Mouse (Mus musculus): Measurements from ENCODE around the gene Ppara. TPM values are rescaled to one million over a fixed set of nuclear protein-coding genes. Genes with fewer than 3 reads are reported as not detected.

Gene Ppara
- total RNA-seq, 2 experiments from 2014 or later = 21.9 to 22.2 TPM

DNA sequence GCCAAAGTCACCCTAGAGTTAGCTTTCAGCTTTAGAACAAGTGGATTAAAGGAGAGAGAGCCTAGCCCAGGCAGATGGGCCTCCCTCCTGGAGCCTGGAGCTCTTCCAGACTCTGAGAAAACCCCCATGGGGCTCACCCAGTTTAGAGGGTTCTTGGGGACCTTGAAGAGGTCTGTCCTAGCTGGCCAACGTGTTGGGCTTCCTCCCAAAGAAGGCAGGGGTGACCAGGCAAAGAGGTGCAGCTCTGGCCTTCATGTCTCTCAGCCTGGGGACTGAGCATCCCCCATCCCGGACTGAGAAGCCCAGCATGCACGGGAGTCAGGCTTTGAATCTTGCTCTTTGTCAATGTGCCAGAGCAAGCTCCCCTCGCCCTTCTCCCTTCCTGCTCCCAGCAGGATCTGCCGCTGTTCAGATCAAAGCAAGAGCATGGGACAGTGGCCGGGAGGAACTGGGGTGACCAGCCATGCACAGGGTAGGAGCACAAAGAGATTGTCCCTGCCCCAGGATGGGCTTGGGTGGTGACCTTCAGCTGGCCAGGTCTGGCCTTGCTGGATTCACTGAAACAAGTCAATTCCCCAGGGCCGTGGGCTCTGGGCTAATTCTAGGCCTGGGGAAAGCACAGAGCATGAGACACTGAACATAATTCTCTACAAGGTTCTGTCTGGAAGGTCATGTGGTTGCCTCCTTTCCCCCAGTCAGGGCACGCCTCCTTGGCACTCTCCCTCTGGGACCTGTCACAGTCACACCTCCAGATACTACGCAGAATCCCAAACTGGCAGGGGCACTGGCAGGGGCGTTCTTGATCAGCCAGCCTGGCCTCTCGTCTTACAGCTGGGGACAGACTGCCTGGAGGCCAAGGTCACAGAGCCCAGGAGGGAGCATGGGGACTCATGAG lies 10.3 kb upstream of the Ppara start:
- DNase-seq (ENCODE audit: low spot score) = peak; percentile 54

DNA sequence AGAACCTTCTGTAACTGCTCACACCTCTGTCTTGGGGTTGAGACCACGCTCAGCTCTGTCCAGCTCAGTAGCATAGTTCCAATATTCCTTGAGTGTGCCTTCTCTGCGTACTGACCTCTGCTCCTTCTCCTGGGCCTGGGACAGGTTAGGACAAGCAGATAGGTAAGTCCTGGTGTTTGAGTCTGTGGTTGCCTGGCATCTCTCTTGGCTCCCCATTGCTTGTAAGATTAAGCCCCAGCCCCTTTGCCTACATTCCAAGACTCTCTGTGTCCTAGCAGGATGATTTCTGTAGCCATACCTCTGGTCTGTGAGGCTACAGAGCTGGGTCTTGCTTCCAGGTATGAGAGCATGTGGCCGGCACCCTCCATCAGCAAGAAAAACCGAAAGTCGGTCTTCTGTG lies 6.6 kb upstream of the Ppara start:
- DNase-seq (ENCODE audit: low spot score) = no peak

GRCm38 (mm10) chr15:85729256-85729655 lies 5.5 kb upstream of the Ppara start:
- DNase-seq (ENCODE audit: low spot score) = no peak

- DNase-seq (ENCODE audit: low spot score) = no peak
Observed at GRCm38 (mm10) chr15:85730027-85730426, 4.8 kb upstream of the Ppara start.

DNA sequence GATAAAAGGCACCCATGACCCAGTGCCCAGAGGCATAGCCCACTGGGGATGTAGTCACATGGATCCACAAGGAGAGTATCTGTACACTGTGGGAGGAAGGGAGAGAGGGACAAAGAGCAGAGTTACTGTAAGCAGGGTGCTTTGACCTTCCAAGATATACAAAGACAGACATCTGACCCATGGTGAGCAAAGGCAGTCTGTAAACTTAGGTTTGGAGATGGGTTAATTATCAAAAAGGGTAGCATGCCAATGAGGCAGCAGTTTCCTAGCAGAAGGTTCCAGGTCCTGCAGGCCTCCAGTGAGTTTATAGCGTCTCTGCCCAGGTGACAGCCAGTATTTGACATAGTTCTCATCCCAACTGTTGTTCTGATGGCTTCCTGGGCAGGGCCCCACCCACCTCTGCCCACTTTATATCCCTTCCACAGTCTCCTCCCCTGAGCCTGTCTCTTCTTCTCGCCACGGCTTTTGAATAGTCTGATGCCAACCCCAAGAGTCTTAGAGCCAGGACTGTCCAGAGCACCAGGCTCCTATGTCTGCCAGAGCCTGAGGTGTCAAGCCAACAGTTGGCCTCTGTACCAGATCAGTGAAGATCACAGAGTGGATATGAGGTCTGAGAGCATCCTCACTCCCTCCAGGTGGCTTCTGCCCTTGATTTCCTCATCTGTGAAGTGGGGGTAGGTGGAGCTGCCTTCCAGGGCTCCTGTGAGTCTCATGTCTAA lies 2.7 kb upstream of the Ppara start:
- DNase-seq (ENCODE audit: low spot score) = no peak

- no peak for DNase-seq (ENCODE audit: low spot score)
Observed at GRCm38 (mm10) chr15:85732604-85732968, 2.2 kb upstream of the Ppara start.

GRCm38 (mm10) chr15:85733686-85734085 lies 1.1 kb upstream of the Ppara start:
- no peak for DNase-seq (ENCODE audit: low spot score)

DNA sequence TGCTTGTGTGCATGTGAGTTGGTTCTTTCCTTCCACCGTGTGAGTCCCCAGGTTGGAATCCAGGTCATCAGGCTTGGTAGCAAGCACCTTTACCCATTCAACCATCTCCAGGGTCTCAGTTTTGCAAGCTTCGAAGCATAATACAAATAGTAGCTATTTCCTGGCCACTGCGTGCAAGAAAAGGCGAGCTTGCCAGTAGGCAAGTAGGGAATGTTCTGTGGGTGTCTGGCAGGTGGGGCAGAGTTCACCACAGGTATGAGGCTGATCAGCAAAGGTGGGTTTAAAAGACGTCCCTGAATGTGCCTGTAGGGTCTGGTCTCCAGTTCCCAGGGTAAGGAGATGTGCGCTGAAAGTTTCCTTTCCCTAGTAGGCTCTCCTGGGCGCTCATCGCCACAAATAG lies 635 bp upstream of the Ppara start:
- DNase-seq (ENCODE audit: low spot score) = no peak

DNA sequence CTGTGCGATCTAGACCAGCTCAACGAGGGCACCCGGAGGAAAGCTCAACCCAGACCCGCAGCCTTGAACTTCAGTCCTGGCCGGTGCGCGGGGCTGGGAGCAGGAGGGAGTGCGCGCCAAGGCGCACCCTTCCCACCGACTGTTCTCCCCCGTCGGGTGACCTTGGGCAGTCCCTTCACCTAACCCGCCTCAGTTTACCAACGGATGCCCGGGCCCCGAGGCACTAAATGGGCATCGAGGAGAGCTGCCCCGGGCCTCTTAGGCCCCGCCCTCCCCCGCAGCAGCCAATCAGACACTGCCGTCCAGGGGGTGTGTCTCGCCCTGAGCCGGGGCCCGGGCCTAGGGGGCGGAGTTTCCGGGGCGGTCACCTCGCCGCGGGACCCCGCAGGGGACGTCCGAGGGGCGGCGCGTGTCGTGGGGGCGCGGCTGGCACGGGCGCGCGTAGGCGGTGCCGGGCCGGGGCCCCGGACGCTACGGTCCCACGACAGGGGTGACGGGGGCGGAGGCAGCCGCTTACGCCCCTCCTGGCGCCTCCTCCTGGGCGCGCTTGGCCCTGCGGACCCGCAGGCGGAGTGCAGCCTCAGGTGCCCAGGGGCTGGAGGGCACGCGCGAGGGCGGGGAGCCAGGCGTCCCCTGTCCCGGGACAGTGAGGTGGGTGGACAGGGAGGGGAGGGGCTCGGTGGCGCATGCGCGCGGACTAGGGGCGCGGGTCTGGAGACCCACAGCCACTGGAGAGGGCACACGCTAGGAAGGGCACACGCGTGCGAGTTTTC lies 466 bp downstream of the Ppara start:
- peak; percentile 95 for DNase-seq (ENCODE audit: low spot score)

DNA sequence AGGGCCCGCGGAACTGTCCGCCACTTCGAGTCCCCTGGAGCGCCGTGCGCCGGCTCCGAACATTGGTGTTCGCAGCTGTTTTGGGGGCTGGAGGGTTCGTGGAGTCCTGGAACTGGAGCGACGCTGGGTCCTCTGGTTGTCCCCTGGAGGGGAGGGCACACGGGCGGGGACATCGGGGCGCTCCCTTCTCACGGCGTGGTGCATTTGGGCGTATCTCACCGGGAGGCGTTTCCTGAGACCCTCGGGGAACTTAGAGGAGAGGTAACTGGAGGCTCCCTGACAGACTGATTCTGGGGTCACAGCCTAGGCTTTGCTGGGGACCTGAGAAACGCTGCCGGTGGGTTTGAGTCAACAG lies 1.0 kb downstream of the Ppara start:
- no peak for DNase-seq (ENCODE audit: low spot score)

- no peak for DNase-seq (ENCODE audit: low spot score)
Observed at GRCm38 (mm10) chr15:85736506-85736905, 1.7 kb downstream of the Ppara start.

GRCm38 (mm10) chr15:85738416-85738815 lies 3.6 kb downstream of the Ppara start:
- DNase-seq (ENCODE audit: low spot score) = no peak

DNA sequence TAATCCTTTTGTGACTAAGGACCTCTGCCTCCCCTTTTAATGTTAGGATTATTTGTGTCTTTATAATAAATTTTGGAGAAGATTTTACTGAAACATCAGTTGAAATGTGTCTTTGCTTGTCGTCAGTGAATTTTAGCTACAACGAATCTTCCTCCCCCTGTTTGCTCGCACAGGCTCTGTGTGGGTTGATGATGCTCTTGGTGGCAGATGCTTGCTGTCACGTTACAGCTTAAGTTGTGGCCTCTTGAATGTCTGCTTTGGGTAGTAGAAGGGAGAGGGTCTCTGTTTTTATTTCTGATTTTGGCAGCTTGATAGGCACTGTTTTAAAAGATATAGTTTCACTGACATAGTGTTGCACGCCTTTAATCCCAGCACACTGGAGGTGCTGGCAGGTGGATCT lies 4.2 kb downstream of the Ppara start:
- no peak for DNase-seq (ENCODE audit: low spot score)

DNA sequence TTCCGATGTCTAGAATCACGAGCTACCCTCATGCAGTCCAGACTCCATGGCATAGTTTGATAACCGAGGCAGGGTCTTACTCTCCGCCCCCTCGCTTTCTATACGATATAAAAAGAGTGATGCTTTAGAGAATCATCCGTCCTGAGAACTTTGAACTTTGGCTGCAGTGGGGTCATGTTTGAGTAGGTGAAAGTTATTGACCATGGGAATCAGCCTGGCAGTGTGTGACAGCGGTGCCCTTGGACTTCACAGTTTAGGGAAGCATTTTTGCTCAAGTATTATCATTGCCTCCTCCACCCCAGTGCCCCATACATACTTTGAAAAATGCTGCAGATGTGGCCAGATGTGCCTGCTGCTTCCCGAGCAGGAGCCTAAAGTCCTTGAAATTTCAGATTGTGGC lies 7.8 kb downstream of the Ppara start:
- DNase-seq (ENCODE audit: low spot score) = no peak

DNA sequence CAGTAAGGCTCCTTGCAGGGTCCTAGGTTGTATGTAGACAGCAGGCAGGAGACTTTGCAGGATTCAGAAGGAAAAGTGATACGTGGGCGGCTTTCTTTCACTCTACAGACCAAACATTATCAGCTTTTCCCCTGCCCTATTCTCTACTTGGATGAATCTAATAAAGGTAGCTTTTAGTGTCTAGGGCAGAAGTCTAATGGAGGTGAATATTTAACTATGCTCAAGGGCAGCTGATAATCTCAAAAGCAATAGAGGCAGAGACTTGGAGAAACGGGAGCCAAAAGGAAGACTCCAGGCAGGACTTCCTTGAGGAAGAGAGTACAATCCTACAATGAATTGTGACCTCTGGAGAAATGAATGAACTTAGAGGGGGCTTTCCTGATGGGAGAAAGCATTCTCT lies 9.2 kb downstream of the Ppara start:
- no peak for DNase-seq (ENCODE audit: low spot score)

DNA sequence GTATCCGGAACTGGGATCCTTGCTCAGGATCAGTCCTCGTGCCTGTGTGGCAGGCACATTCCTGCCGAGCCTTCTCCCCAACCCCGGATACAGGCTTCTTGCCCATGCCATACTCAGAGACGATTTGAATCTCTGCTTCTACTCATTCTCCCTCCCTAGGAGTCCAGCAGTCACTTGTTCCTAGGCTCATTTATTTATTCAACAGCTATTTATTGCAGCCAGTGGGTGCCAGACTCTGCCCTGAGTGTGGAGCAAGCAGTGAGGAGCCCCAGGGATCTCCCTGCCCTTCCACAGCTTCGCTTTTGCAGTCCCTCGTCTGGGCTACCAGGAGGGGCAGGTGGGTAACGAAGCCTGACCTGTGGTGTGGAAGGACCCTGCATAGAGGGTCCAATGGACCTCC lies 11.4 kb downstream of the Ppara start:
- DNase-seq (ENCODE audit: low spot score) = no peak

GRCm38 (mm10) chr15:85746671-85747070 lies 11.9 kb downstream of the Ppara start:
- DNase-seq (ENCODE audit: low spot score) = no peak

GRCm38 (mm10) chr15:85747951-85748350 lies 13.2 kb downstream of the Ppara start:
- DNase-seq (ENCODE audit: low spot score) = no peak

DNA sequence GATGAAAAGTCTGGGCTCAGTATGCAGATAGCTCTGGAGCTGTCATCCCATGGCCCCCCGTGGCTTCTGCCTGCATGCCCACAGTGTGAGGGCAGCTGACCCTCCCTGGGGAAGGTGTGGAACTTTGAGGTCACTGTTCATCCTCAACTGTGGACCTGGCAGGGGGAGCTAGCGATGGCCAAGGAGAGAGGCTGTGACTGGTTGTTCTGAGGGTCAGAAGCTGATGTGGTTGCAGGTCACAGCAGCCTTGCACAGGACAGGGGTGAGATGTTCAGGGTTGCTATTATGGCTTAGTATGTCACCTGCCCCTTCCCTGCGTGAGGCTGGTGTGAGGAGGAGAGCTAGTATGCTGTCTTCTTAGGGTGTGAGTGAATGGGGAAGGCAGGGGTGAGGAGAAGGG lies 13.7 kb downstream of the Ppara start:
- no peak for DNase-seq (ENCODE audit: low spot score)

DNA sequence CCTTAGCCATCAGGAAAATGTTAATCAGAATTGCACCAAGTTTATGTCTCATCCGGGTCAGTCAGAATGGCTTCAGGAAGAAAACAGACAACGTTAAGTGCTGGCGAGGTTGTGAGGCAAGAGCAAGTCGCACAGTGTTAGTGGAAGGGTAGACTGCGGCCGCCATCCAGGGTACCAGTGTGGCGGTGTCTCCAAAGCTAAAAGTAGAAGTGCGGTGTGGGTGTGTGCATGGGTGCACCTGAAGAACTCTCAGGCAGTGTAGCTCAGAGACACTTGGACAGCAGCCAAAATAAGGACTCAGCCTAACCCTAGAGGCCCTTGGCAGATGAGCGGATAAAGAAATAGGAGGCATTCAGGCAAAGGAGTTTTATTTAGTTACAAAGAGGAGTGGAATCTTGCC lies 14.4 kb downstream of the Ppara start:
- DNase-seq (ENCODE audit: low spot score) = no peak

GRCm38 (mm10) chr15:85750115-85750514 lies 15.3 kb downstream of the Ppara start:
- no peak for DNase-seq (ENCODE audit: low spot score)

DNA sequence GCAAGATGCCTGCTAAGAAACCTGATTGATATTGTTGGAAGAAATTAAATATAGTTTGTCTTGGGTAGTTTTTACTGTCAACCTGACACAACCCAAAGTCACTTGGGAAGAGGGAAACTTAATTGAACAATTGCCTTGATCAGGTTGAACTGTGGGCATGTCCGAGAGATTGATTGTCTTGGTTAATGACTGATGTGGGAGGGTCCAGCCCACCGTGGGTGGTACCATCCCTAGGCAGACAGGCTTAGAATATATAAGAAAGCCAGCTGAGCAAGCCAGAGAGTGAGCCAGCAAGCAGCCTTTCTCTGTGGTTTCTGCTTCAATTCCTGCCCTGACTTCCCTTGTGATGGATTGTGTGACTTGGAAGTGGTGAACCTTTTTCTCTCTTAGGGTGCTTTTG lies 17.9 kb downstream of the Ppara start:
- DNase-seq (ENCODE audit: low spot score) = no peak
